Mouse (Mus musculus) hindbrain, embryonic 14.5 days (tissue): ENCODE measurements around the gene Ntm. TPM values are rescaled to one million over a fixed set of nuclear protein-coding genes. Genes with fewer than 3 reads are reported as not detected.
A peak's percentile ranks its signal among the peaks of the same experiment; 100 is the strongest.

Source experiments
- ATAC-seq: fragments of 200-750 bp; cut with Nextera tagmentation; 2 replicates; pipeline ENCODE4 v1.8.0; 2017; ENCODE audit warnings: moderate number of reproducible peaks, mild to moderate bottlenecking, moderate TSS enrichment, moderate library complexity; ENCODE audit not compliant: low FRiP score
- DNase-seq: peaks from one replicate; pipeline ENCODE4 v3.0.0-alpha.2; 2015; ENCODE audit warnings: low spot score
- H3K27ac ChIP-seq: fragments of 300-500 bp; sonication (generic); 2 replicates; pipeline ENCODE4 v1.5.1; 2014; ENCODE audit warnings: mild to moderate bottlenecking, moderate library complexity
- H3K27me3 ChIP-seq: fragments of 300-500 bp; sonication (generic); 2 replicates; pipeline ENCODE4 v1.6.1; 2014; ENCODE audit warnings: mild to moderate bottlenecking, low read length, mixed read lengths; ENCODE audit not compliant: control insufficient read depth, insufficient read depth
- H3K36me3 ChIP-seq: fragments of 300-500 bp; sonication (generic); replicated peaks from 2 replicates; pipeline ENCODE4 v1.6.1; 2014; ENCODE audit not compliant: control insufficient read depth, insufficient read depth
- H3K4me1 ChIP-seq: fragments of 300-500 bp; sonication (generic); replicated peaks from 2 replicates; pipeline ENCODE4 v1.6.1; 2014; ENCODE audit warnings: antibody characterized with exemption, low read length, mixed read lengths; ENCODE audit not compliant: control insufficient read depth, insufficient read depth
- H3K4me2 ChIP-seq: fragments of 300-500 bp; sonication (generic); replicated peaks from 2 replicates; pipeline ENCODE4 v1.6.1; 2014; ENCODE audit warnings: mild to moderate bottlenecking, moderate library complexity
- H3K4me3 ChIP-seq: fragments of 300-500 bp; sonication (generic); replicated peaks from 2 replicates; pipeline ENCODE4 v1.5.1; 2014; ENCODE audit warnings: mild to moderate bottlenecking, low read length
- H3K9ac ChIP-seq: fragments of 300-500 bp; sonication (generic); 2 replicates; pipeline ENCODE4 v1.6.1; 2014
- H3K9me3 ChIP-seq: fragments of 300-500 bp; sonication (generic); 2 replicates; pipeline ENCODE4 v1.6.1; 2016; ENCODE audit warnings: low read length; ENCODE audit not compliant: control insufficient read depth
- WGBS: fragments of 180-500 bp; shearing (Covaris S2); extraction: QIAGEN DNeasy Blood & Tissue Kit; methylation state at CpG from one replicate; pipeline ENCODE4 v1.1.7; 2014; 5-methylcytosine and 5-hydroxymethylcytosine counted together
- polyA plus RNA-seq: library from polyadenylated mRNA; unstranded; fragments of >200 nt; fragmentation: Nextera tagmentation; extraction: Ambion mirVana; gene quantifications from 2 replicates; pipeline ENCODE4 v1.2.1, GENCODE M21; 2014

Ntm gene
- polyA plus RNA-seq, 1 experiment from 2014 or later, result 196 TPM

DNA sequence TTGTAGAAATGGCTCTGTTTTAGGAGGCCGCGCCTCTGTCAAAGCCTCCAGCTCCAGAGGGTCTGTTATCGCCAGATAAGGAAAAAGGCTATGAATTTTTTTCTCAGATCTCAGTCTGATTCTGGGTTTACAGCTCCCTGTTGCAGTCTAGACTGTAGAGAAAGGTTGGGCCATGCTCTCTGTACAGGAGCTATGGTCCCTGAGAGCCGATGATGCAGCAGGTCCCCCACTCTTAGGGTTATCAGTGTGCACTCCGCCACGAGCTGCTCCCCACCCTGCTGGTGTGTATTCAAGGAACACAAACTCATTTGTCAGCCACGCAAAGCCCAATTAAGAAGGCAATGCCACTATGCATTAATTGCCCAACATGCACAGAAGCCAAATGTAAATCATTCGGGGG lies 97.4 kb downstream of the Ntm start:
- ATAC-seq (0 out of 2 replicates have a peak, but pooled peaks have one; percentile 26), DNase-seq (no peak)
- H3K4me3 ChIP-seq, result no peak overlapping the region

DNA sequence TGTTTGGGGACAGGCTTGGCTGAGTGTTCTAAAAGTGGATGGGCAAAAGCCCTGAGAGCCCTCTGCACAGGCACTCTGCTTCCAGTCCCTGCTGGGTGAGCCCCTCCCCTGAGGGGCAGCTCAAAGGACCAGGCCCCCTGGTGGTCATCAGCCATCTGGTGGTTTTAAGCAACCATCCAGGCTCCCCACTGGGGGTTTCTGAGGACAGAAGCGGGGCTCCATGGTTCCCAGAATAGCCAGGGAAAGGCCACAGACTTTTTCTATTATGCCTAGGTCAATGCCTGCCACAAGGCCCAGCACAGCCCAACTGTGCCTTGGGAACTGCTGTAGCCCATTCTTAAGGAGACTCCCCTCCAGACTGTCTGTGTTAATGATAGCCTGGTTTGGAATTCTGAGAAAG lies 98.1 kb downstream of the Ntm start:
- 32% methylated on average over 1 of the region's 1 CpGs for WGBS
- peak overlapping the region; percentile 5; the same call in 1 of the 2 replicates for H3K27ac ChIP-seq
- ATAC-seq, result peak; percentile 66

More for the DNA sequence above, 97.4 kb downstream of the Ntm start:
- no peaks in the 10 kb centered on the region for H3K36me3 ChIP-seq
- 23% methylated on average over 8 of the region's 8 CpGs for WGBS
- H3K27ac ChIP-seq, result 0 out of 2 replicates have a peak overlapping the region, but pooled peaks have one; percentile 28
- H3K9ac ChIP-seq, result no peak overlapping the region
- H3K4me2 ChIP-seq, result no peak overlapping the region
- no peaks in the 10 kb centered on the region for H3K27me3 ChIP-seq
- no peaks in the 10 kb centered on the region for H3K9me3 ChIP-seq
- H3K4me1 ChIP-seq, result peaks cover 45% of the 10 kb centered on the region

DNA sequence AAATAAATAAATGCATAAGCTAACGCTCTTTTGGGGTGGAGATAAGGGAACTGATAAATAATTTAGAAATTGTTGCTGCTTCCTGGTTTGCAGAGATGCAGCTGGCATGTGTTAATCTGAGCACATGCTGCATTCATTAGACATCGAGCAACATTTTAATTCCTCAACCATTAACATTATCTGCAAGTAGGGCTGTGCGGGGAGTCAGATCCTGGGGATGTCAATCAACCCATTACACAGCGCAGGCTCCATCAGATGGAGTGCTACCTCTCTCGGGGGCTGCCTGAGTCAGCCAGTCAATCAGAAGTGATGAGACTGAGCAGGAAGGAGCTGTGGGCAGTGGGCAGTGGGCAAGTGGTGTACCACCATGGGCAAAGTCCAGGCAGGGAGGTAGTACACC lies 100.5 kb downstream of the Ntm start:
- 21% methylated on average over 5 of the region's 5 CpGs for WGBS
- no peak for DNase-seq
- Histone ChIP-seq H3K9ac (no peak overlapping the region), H3K27ac (0 out of 2 replicates have a peak overlapping the region, but pooled peaks have one; percentile 38), H3K4me2 (no peak overlapping the region), H3K4me1 (peaks cover 39% of the 10 kb centered on the region), H3K27me3 (no peaks in the 10 kb centered on the region), H3K36me3 (no peaks in the 10 kb centered on the region), H3K9me3 (no peaks in the 10 kb centered on the region), H3K4me3 (no peak overlapping the region)
- ATAC-seq, result peak; percentile 55; the same call in 1 of the 2 replicates

More for the DNA sequence above, 98.1 kb downstream of the Ntm start:
- peaks cover 45% of the 10 kb centered on the region for H3K4me1 ChIP-seq
- no peak for DNase-seq
- H3K4me2 ChIP-seq, result no peak overlapping the region
- no peak overlapping the region for H3K9ac ChIP-seq
- H3K9me3 ChIP-seq, result no peaks in the 10 kb centered on the region
- H3K27me3 ChIP-seq, result no peaks in the 10 kb centered on the region
- H3K4me3 ChIP-seq, result no peak overlapping the region
- no peaks in the 10 kb centered on the region for H3K36me3 ChIP-seq

DNA sequence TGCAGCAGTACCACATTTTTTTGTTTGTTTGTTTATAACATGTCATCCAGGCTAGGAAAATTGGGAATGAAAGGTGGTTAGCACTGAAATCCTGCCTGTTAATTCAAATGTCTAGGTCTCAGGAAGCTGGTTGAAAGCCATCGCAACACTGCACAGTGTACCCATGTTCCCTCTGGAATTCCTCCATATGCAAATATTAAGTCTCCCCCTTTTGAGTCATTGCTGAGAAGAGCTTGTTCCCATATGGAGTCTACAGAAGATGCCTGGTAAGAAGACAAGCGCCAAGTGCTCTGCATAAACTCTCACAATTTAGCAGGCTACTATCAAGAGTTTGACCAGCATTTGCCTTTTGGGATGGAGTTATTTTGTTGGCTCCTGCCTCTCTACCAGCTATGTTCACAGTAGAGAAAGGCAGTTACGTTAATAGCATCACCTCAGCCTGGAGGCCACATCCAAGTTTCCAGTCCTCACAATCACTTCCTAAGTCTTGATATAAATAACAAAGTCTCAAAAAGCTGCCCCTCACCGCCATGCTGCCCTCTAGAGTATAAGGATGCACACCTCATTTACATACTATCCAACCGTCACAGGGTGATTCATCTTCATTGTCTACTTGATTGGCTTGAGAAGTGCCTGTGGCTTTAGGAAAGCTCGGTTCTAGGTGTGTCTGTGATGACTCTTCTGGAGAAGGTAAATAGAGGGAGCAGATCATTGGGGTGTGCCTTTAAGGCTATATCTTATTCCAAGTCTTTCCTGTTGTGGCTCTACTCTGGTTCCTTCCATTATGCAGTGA lies 103.5 kb downstream of the Ntm start:
- ATAC-seq, result no peak
- Histone ChIP-seq H3K27me3 (no peaks in the 10 kb centered on the region), H3K9ac (no peak overlapping the region), H3K4me3 (no peak overlapping the region), H3K4me1 (peaks cover 10% of the 10 kb centered on the region; the same call in 1 of the 2 replicates), H3K36me3 (no peaks in the 10 kb centered on the region), H3K9me3 (no peaks in the 10 kb centered on the region), H3K27ac (no peak overlapping the region), H3K4me2 (no peak overlapping the region)
- 82% methylated on average over 6 of the region's 6 CpGs for WGBS
- no peak for DNase-seq

DNA sequence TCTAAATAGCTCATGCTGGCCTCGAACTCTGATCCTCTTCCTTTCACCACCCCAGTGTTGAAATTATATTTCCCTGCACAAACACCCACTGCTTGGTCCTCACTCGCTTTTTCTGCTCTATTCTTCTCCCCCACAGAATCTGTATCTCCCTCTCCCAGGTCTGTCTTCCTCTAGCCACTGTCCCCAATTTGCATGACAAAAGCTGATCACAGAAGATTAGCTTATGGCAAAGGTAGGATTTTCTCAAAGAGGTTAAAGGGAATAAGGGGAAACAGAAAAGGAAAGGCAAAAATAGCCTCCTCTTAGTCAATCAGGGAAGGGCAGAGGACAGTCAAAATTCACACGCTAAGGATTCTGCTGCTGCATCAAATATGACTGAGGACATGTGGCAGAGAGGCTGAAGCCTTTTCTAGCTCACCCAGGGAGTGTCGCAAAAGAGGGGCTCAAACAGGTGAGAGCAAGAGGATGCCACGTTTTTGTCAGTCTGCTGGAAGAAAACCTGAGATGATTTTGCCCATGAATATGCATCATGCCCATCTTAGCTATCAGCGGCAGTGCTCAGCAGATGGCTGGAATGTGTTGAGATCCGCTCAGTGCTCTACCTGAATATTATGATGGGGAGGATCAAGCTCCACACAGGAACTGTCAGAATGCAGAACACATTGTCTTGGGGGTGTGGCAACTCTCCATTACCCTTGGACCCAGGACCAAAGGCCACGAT lies 114.0 kb downstream of the Ntm start:
- ATAC-seq (no peak), DNase-seq (no peak)
- Histone ChIP-seq H3K36me3 (no peaks in the 10 kb centered on the region), H3K4me2 (no peak overlapping the region), H3K4me3 (no peak overlapping the region), H3K27me3 (no peaks in the 10 kb centered on the region), H3K9me3 (no peaks in the 10 kb centered on the region), H3K4me1 (peaks cover 4% of the 10 kb centered on the region; the same call in 1 of the 2 replicates), H3K27ac (no peak overlapping the region), H3K9ac (no peak overlapping the region)
- WGBS, result 46% methylated on average over 8 of the region's 8 CpGs

DNA sequence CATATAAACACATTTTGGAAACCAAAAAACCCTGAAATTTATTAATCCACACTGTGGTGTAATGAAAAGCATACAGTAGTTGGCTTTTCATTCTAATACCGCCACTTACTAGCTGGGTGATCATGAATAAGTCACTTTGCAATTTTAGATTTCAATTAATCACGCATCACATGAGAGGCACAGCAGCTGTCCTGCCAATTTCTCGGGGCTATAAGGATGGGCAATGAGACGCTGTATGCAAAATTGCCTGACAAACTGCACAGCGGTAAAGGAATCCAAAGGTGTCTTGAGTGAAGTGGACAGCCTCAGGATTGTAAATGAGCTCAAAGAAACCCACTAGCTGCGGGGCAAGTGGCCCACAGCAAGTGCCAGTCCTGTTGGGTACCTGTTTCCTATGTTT lies 125.6 kb downstream of the Ntm start:
- Histone ChIP-seq H3K4me1 (peaks cover 42% of the 10 kb centered on the region), H3K27me3 (no peaks in the 10 kb centered on the region), H3K4me3 (no peak overlapping the region), H3K9ac (no peak overlapping the region), H3K27ac (no peak overlapping the region), H3K9me3 (no peaks in the 10 kb centered on the region), H3K36me3 (no peaks in the 10 kb centered on the region), H3K4me2 (no peak overlapping the region)
- DNase-seq (no peak), ATAC-seq (no peak)
- WGBS, result 28% methylated on average over 6 of the region's 6 CpGs

DNA sequence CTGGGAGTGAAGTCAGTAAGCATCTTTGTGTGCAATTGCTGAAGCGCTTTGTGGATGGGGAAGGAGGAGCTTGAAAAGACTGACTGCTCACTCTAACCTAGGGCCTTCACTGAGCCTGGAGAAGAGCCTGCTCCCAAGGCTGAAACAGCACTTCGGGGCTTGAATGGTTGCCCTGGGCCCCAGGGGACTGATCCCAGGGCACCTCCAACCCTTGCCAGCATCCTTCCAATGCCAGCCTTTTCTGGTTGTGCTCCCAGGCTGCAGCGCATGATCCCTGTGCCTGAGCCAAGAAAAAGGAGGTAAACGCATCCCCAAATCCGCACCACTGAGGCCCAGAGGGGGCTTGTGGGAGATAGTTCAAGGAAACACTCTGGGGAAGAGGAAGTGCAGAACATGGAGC lies 128.0 kb downstream of the Ntm start:
- WGBS, result 62% methylated on average over 5 of the region's 5 CpGs
- ATAC-seq, result no peak
- DNase-seq, result no peak
- Histone ChIP-seq H3K27ac (peak overlapping the region; percentile 52; the same call in 1 of the 2 replicates), H3K4me2 (no peak overlapping the region), H3K27me3 (no peaks in the 10 kb centered on the region), H3K36me3 (no peaks in the 10 kb centered on the region), H3K4me3 (no peak overlapping the region), H3K4me1 (peaks cover 45% of the 10 kb centered on the region), H3K9ac (no peak overlapping the region), H3K9me3 (no peaks in the 10 kb centered on the region)

DNA sequence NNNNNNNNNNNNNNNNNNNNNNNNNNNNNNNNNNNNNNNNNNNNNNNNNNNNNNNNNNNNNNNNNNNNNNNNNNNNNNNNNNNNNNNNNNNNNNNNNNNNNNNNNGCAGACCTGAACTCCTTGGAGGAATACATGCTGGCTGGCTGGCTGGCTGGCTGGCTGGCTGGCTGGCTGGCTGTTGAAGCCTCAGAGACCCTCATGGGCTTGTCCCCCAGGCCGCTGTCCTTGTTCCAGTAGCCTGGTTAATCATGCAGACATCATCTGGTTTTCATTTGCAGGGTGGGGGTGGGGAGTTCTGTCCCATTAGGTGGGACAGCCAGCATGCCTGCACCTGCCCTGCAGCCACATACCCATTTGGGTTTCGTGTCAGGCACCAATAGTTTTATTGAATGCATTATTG lies 129.2 kb downstream of the Ntm start:
- Histone ChIP-seq H3K27me3 (no peaks in the 10 kb centered on the region), H3K4me1 (peaks cover 45% of the 10 kb centered on the region)
- 20% methylated on average over 2 of the region's 2 CpGs for WGBS

DNA sequence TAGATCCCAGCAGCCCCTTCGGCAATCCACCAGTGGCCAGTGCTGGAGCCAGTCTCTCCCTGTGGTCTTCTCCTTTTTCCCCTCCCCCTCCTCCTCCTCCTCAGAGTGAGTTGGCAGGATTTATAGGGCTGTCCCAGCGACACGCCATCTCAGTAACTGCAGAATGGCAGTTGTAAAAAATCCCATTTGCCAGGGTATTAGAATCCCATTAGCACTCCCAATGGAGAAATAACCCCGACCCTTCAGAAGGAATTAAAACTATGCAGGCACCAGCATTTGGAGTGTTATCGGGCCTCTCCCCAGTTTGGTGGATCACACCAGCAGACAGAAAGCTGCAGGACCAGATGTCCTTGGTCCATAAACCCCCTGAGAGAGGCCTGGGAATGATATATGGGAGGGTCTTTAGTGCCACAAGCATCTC lies 135.7 kb downstream of the Ntm start:
- H3K27me3 ChIP-seq, result no peaks in the 10 kb centered on the region
- H3K4me3 ChIP-seq, result no peak overlapping the region
- H3K9ac ChIP-seq, result no peak overlapping the region
- H3K27ac ChIP-seq, result no peak overlapping the region
- ATAC-seq (no peak), DNase-seq (no peak)
- no peaks in the 10 kb centered on the region for H3K36me3 ChIP-seq
- H3K4me1 ChIP-seq, result peaks cover 12% of the 10 kb centered on the region
- no peak overlapping the region for H3K4me2 ChIP-seq
- 39% methylated on average over 5 of the region's 5 CpGs for WGBS
- no peaks in the 10 kb centered on the region for H3K9me3 ChIP-seq

More for the DNA sequence above, 129.2 kb downstream of the Ntm start:
- ATAC-seq, result no peak
- DNase-seq, result no peak
- H3K36me3 ChIP-seq, result no peaks in the 10 kb centered on the region
- no peak overlapping the region for H3K9ac ChIP-seq
- no peak overlapping the region for H3K4me3 ChIP-seq
- H3K9me3 ChIP-seq, result no peaks in the 10 kb centered on the region
- H3K4me2 ChIP-seq, result no peak overlapping the region
- peak overlapping the region; percentile 70 for H3K27ac ChIP-seq
